Mouse (Mus musculus): ENCODE measurements around the gene Gxylt2. TPM values are rescaled to one million over a fixed set of nuclear protein-coding genes. Genes with fewer than 3 reads are reported as not detected.
A peak's percentile ranks its signal among the peaks of the same experiment; 100 is the strongest.

The Gxylt2 gene
- polyA plus RNA-seq, 1 experiment from 2014 or later: 6.9 TPM

GRCm38 (mm10) chr6:100758431-100759208, 54.1 kb downstream of the Gxylt2 start:
- Histone ChIP-seq H3K9ac (replicated peaks; ENCODE audit: low read length) (no peak overlapping the region), H3K27me3 (ENCODE audit: control insufficient read depth, insufficient read depth, low read length) (no peaks in the 10 kb centered on the region), H3K4me2 (ENCODE audit: low read depth, low read length) (no peak overlapping the region), H3K4me1 (ENCODE audit: control insufficient read depth, insufficient read depth, low read length) (no peaks in the 10 kb centered on the region), H3K27ac (replicated peaks; ENCODE audit: low read depth, low read length) (no peak overlapping the region), H3K36me3 (replicated peaks; ENCODE audit: control insufficient read depth, insufficient read depth, low read depth, low read length) (no peaks in the 10 kb centered on the region), H3K4me3 (ENCODE audit: low read depth, low read length) (no peak overlapping the region), H3K9me3 (replicated peaks; ENCODE audit: control insufficient read depth, low read length) (no peaks in the 10 kb centered on the region)
- ATAC-seq (replicated peaks; ENCODE audit: insufficient number of reproducible peaks, low FRiP score, low TSS enrichment, low read depth) (no peak), DNase-seq (ENCODE audit: low spot score) (no peak)
- 77% methylated on average over 4 of the region's 4 CpGs for WGBS

- DNase-seq (ENCODE audit: low spot score): no peak
- 80% methylated on average over 4 of the region's 4 CpGs for WGBS
- no peaks in the 10 kb centered on the region for H3K4me1 ChIP-seq (ENCODE audit: control insufficient read depth, insufficient read depth, low read length)
Observed at GRCm38 (mm10) chr6:100767756-100768155, 63.2 kb downstream of the Gxylt2 start.

DNA sequence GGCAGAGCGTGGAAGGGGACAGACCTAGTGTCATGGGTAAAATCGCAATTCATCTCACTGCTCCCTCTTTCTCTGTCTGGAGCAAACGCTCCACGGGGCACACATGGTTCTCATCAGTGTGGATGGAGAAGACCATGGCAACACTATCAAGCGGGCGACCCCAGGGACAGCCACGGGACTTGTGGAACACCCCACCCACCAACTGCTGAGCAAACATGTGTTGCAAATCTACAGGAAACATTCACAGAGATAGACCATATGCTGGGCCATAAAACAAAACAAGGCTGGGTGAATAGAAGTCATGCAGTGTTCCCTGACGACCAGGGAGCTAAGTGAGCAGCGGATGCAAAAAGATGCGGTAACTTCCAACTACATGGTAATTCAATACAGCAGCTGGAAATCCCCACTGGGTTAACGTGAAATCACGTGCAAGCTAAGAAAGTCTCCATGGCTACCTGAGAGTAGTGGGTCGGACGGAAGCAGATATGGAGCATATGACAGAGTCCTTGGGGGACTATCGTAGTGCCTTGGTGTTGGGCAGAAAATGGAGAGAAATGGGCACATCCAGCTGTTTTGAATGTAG, 71.5 kb downstream of the Gxylt2 start:
- Histone ChIP-seq H3K4me1 (ENCODE audit: control insufficient read depth, insufficient read depth, low read length) (no peaks in the 10 kb centered on the region), H3K36me3 (replicated peaks; ENCODE audit: control insufficient read depth, insufficient read depth, low read depth, low read length) (no peaks in the 10 kb centered on the region), H3K9me3 (replicated peaks; ENCODE audit: control insufficient read depth, low read length) (no peaks in the 10 kb centered on the region), H3K4me2 (ENCODE audit: low read depth, low read length) (no peak overlapping the region), H3K27ac (replicated peaks; ENCODE audit: low read depth, low read length) (no peak overlapping the region), H3K27me3 (ENCODE audit: control insufficient read depth, insufficient read depth, low read length) (no peaks in the 10 kb centered on the region), H3K9ac (replicated peaks; ENCODE audit: low read length) (no peak overlapping the region), H3K4me3 (ENCODE audit: low read depth, low read length) (no peak overlapping the region)
- no peak for ATAC-seq (replicated peaks; ENCODE audit: insufficient number of reproducible peaks, low FRiP score, low TSS enrichment, low read depth)
- peak; percentile 58 for DNase-seq (ENCODE audit: low spot score)
- WGBS: 50% methylated on average over 15 of the region's 15 CpGs

More at GRCm38 (mm10) chr6:100767756-100768155, 63.2 kb downstream of the Gxylt2 start:
- Histone ChIP-seq H3K27me3 (ENCODE audit: control insufficient read depth, insufficient read depth, low read length) (no peaks in the 10 kb centered on the region), H3K9me3 (replicated peaks; ENCODE audit: control insufficient read depth, low read length) (no peaks in the 10 kb centered on the region), H3K4me3 (ENCODE audit: low read depth, low read length) (no peak overlapping the region), H3K36me3 (replicated peaks; ENCODE audit: control insufficient read depth, insufficient read depth, low read depth, low read length) (no peaks in the 10 kb centered on the region), H3K9ac (replicated peaks; ENCODE audit: low read length) (no peak overlapping the region), H3K4me2 (ENCODE audit: low read depth, low read length) (no peak overlapping the region), H3K27ac (replicated peaks; ENCODE audit: low read depth, low read length) (no peak overlapping the region)
- ATAC-seq (replicated peaks; ENCODE audit: insufficient number of reproducible peaks, low FRiP score, low TSS enrichment, low read depth): no peak

DNA sequence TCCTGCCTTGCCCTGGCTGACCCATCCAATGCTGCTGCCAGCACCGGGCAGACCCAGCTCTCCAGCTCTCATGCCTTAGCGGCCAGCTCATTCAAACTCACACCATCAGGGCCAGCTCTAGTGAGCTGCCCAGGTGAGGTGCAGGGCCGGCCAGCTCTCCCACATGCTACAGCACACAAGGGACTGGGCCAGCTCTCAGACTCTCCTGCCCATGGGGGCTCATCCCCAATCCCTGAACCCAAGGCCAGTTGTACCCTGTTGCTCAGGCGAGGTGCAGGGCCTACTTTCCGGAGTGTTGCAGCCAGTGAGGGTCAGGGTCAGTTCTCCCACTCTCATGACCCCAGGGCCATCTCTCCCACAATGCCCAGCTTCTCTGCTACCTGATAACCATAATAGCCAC, 74.1 kb downstream of the Gxylt2 start:
- H3K9ac ChIP-seq (replicated peaks; ENCODE audit: low read length): no peak overlapping the region
- DNase-seq (ENCODE audit: low spot score) (no peak), ATAC-seq (replicated peaks; ENCODE audit: insufficient number of reproducible peaks, low FRiP score, low TSS enrichment, low read depth) (no peak; the same call in 1 of the 2 replicates)
- no peak overlapping the region for H3K27ac ChIP-seq (replicated peaks; ENCODE audit: low read depth, low read length)
- no peak overlapping the region for H3K4me2 ChIP-seq (ENCODE audit: low read depth, low read length)
- 89% methylated on average over 5 of the region's 5 CpGs for WGBS
- no peaks in the 10 kb centered on the region for H3K9me3 ChIP-seq (replicated peaks; ENCODE audit: control insufficient read depth, low read length)
- no peaks in the 10 kb centered on the region for H3K36me3 ChIP-seq (replicated peaks; ENCODE audit: control insufficient read depth, insufficient read depth, low read depth, low read length)
- no peaks in the 10 kb centered on the region for H3K27me3 ChIP-seq (ENCODE audit: control insufficient read depth, insufficient read depth, low read length)
- no peak overlapping the region for H3K4me3 ChIP-seq (ENCODE audit: low read depth, low read length)
- H3K4me1 ChIP-seq (ENCODE audit: control insufficient read depth, insufficient read depth, low read length): no peaks in the 10 kb centered on the region

- DNase-seq (ENCODE audit: low spot score) (peak; percentile 33), ATAC-seq (replicated peaks; ENCODE audit: insufficient number of reproducible peaks, low FRiP score, low TSS enrichment, low read depth) (no peak)
- Histone ChIP-seq H3K9ac (replicated peaks; ENCODE audit: low read length) (no peak overlapping the region), H3K9me3 (replicated peaks; ENCODE audit: control insufficient read depth, low read length) (no peaks in the 10 kb centered on the region; the same call in 1 of the 2 replicates), H3K27me3 (ENCODE audit: control insufficient read depth, insufficient read depth, low read length) (no peaks in the 10 kb centered on the region), H3K4me1 (ENCODE audit: control insufficient read depth, insufficient read depth, low read length) (no peaks in the 10 kb centered on the region), H3K27ac (replicated peaks; ENCODE audit: low read depth, low read length) (no peak overlapping the region), H3K36me3 (replicated peaks; ENCODE audit: control insufficient read depth, insufficient read depth, low read depth, low read length) (no peaks in the 10 kb centered on the region), H3K4me2 (ENCODE audit: low read depth, low read length) (no peak overlapping the region), H3K4me3 (ENCODE audit: low read depth, low read length) (no peak overlapping the region)
- WGBS: 40% methylated on average over 4 of the region's 4 CpGs
Observed at GRCm38 (mm10) chr6:100780421-100780820, 75.9 kb downstream of the Gxylt2 start.

DNA sequence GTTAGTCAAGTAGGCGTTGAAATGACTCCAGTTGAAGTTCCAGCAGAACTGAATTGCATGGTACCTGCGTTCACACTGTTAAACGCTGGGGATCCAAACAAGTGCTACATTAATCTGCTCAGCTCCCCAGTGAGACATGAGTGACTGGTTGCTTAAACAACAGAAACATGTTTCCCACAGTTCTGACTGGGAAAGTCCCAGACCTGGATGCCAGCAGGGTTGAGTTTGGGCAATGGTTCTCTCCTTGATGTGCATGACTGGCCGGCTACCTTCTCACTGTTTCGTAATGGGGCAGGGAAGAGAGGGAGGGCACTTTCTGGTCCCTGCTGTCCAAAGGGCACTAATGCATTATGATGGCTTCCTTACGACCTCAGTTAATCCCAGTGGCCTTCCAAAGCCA, 77.1 kb downstream of the Gxylt2 start:
- H3K36me3 ChIP-seq (replicated peaks; ENCODE audit: control insufficient read depth, insufficient read depth, low read depth, low read length): no peaks in the 10 kb centered on the region

DNA sequence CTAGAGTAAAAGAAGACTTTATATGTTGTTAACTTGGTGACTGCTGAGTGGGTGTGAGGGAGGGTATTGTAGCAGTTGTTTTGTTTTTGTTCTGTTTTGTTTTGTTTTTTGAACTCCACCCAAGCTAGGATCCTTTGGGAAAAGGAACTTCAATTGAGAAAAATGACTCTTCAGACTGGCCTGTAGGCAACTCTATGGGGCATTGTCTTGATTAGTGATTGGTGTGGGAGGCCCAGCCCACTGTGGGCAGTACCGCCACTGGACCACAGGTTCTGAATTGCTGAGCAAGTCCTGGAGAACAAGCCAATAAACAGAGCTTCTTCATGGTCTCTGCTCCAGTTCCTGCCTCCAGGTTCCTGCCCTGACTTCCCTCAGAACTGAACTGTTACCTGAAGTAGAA, 83.2 kb downstream of the Gxylt2 start:
- no peak for ATAC-seq (replicated peaks; ENCODE audit: insufficient number of reproducible peaks, low FRiP score, low TSS enrichment, low read depth)
- DNase-seq (ENCODE audit: low spot score): no peak
- Histone ChIP-seq H3K27ac (replicated peaks; ENCODE audit: low read depth, low read length) (no peak overlapping the region), H3K27me3 (ENCODE audit: control insufficient read depth, insufficient read depth, low read length) (no peaks in the 10 kb centered on the region), H3K9me3 (replicated peaks; ENCODE audit: control insufficient read depth, low read length) (no peaks in the 10 kb centered on the region; the same call in 1 of the 2 replicates), H3K4me3 (ENCODE audit: low read depth, low read length) (no peak overlapping the region), H3K4me2 (ENCODE audit: low read depth, low read length) (no peak overlapping the region), H3K9ac (replicated peaks; ENCODE audit: low read length) (no peak overlapping the region), H3K4me1 (ENCODE audit: control insufficient read depth, insufficient read depth, low read length) (no peaks in the 10 kb centered on the region), H3K36me3 (replicated peaks; ENCODE audit: control insufficient read depth, insufficient read depth, low read depth, low read length) (no peaks in the 10 kb centered on the region)
- WGBS: 76% methylated on average over 1 of the region's 1 CpGs

More for the DNA sequence above, 77.1 kb downstream of the Gxylt2 start:
- H3K27me3 ChIP-seq (ENCODE audit: control insufficient read depth, insufficient read depth, low read length): no peaks in the 10 kb centered on the region
- 92% methylated on average over 6 of the region's 6 CpGs for WGBS
- ATAC-seq (replicated peaks; ENCODE audit: insufficient number of reproducible peaks, low FRiP score, low TSS enrichment, low read depth) (no peak), DNase-seq (ENCODE audit: low spot score) (no peak)
- no peak overlapping the region for H3K9ac ChIP-seq (replicated peaks; ENCODE audit: low read length)
- H3K4me3 ChIP-seq (ENCODE audit: low read depth, low read length): no peak overlapping the region
- no peak overlapping the region for H3K27ac ChIP-seq (replicated peaks; ENCODE audit: low read depth, low read length)
- H3K4me2 ChIP-seq (ENCODE audit: low read depth, low read length): no peak overlapping the region
- H3K9me3 ChIP-seq (replicated peaks; ENCODE audit: control insufficient read depth, low read length): no peaks in the 10 kb centered on the region; the same call in 1 of the 2 replicates
- H3K4me1 ChIP-seq (ENCODE audit: control insufficient read depth, insufficient read depth, low read length): no peaks in the 10 kb centered on the region

- ATAC-seq (replicated peaks; ENCODE audit: insufficient number of reproducible peaks, low FRiP score, low TSS enrichment, low read depth): no peak
- WGBS: 96% methylated on average over 1 of the region's 1 CpGs
- no peaks in the 10 kb centered on the region for H3K27me3 ChIP-seq (ENCODE audit: control insufficient read depth, insufficient read depth, low read length)
- no peak overlapping the region for H3K27ac ChIP-seq (replicated peaks; ENCODE audit: low read depth, low read length)
- H3K9me3 ChIP-seq (replicated peaks; ENCODE audit: control insufficient read depth, low read length): no peaks in the 10 kb centered on the region; the same call in 1 of the 2 replicates
- H3K4me2 ChIP-seq (ENCODE audit: low read depth, low read length): no peak overlapping the region
- no peaks in the 10 kb centered on the region for H3K36me3 ChIP-seq (replicated peaks; ENCODE audit: control insufficient read depth, insufficient read depth, low read depth, low read length)
- no peak overlapping the region for H3K9ac ChIP-seq (replicated peaks; ENCODE audit: low read length)
- no peak overlapping the region for H3K4me3 ChIP-seq (ENCODE audit: low read depth, low read length)
- no peak for DNase-seq (ENCODE audit: low spot score)
- H3K4me1 ChIP-seq (ENCODE audit: control insufficient read depth, insufficient read depth, low read length): no peaks in the 10 kb centered on the region
Observed at GRCm38 (mm10) chr6:100789161-100789560, 84.6 kb downstream of the Gxylt2 start.
